Mouse (Mus musculus): Measurements from ENCODE around the gene Pih1d1.

DNA sequence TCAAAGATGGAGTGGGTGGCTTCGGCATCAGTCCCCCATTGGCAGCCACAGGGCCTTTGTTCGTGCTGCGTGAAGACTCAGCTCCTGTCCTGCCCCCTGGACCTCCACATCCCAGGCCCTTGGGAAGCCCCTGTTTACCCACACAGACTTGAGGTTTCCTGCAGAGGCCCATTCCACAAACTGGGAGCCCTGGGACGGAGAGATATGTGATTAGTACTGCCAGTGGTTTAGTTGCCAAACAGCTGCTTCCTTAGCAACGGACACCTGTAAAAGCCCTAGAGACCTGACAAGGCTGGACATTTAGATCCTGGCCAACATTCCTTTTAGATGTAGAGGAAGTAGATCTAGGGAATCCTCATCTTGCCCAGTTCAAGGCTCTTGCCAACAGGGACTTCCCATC is 12.2 kb upstream of the Pih1d1 start:
- TF ChIP-seq ZC3H11A (IDR thresholded peaks at IDR 0.05; ENCODE audit: borderline replicate concordance, low read depth, low read length) (no peak), HCFC1 (IDR thresholded peaks at IDR 0.05; ENCODE audit: borderline replicate concordance, insufficient read depth, low read length) (no peak)
